Mouse (Mus musculus) Patski (cell line): Measurements from ENCODE around the gene Dnah2. TPM values are rescaled to one million over a fixed set of nuclear protein-coding genes. Genes with fewer than 3 reads are reported as not detected.

Source experiments
- ATAC-seq: fragments of 100-300 bp; one replicate; pipeline ENCODE4 v1.8.0; 2021
- CTCF ChIA-PET: fragments of 350-600 bp; sonication (Branson Sonifier 250); formaldehyde crosslinking; loops from one replicate; lab custom pipeline; 2022; ENCODE audit warnings: inconsistent platforms; lab: Charles Lee
- POLR2A ChIA-PET: fragments of 350-600 bp; sonication (Branson Sonifier 250); formaldehyde crosslinking; loops from one replicate; lab custom pipeline; 2022; ENCODE audit warnings: antibody characterized with exemption, inconsistent platforms; lab: Charles Lee
- DNase-seq: peaks from one replicate; pipeline ENCODE4 v3.0.0-alpha.2; 2011; ENCODE audit warnings: low read depth, low spot score
- H3K27me3 ChIP-seq: fragments of 371-371 bp; one replicate; pipeline ENCODE4 v1.5.1; 2021
- CTCF ChIP-seq: fragments of 100-300 bp; IDR thresholded peaks from one replicate; pipeline ENCODE4 v1.5.1; 2021
- in situ Hi-C: fragments of 300-500 bp; cut with MboI; formaldehyde crosslinking; loops from 3 replicates; pipeline ENCODE4 v1.11.1; 2018; ENCODE audit warnings: low pct_unique_long_range_greater_than_20kb, mixed read lengths
- polyA plus RNA-seq: library from polyadenylated mRNA; unstranded; gene quantifications from one replicate; pipeline ENCODE4 v1.2.3, GENCODE M21; 2021

Gene Dnah2
- polyA plus RNA-seq, 1 experiment from 2014 or later = 1.4 TPM

GRCm38 (mm10) chr11:69474737-69475136 is 74.2 kb downstream of the Dnah2 start:
- H3K27me3 ChIP-seq = no peaks in the 10 kb centered on the region
- POLR2A ChIA-PET = no interaction called here
- ATAC-seq = no peak
- DNase-seq = no peak
- TF ChIP-seq CTCF = no peak
- in situ Hi-C loops = no loop called here
- CTCF ChIA-PET = no interaction called here

- TF ChIP-seq CTCF = no peak
- ChIA-PET POLR2A (no interaction called here), CTCF (interaction anchor here (0.9 kb wide), 1 partner anchor 14 kb away, joined by 3 read pairs; no protein-coding TSS in a partner anchor)
- in situ Hi-C loops = no loop called here
- DNase-seq = no peak
- ATAC-seq = no peak
- H3K27me3 ChIP-seq = no peaks in the 10 kb centered on the region
Observed at GRCm38 (mm10) chr11:69472687-69473086, 76.2 kb downstream of the Dnah2 start.

- DNase-seq (peak; percentile 33), ATAC-seq (peak; percentile 60)
- POLR2A ChIA-PET = no interaction called here
- in situ Hi-C loops = no loop called here
- peaks cover 3% of the 10 kb centered on the region for H3K27me3 ChIP-seq
- CTCF ChIA-PET = no interaction called here
- no peak for TF ChIP-seq CTCF
Observed at GRCm38 (mm10) chr11:69471491-69471890, 77.4 kb downstream of the Dnah2 start.

GRCm38 (mm10) chr11:69469301-69469700 is 79.6 kb downstream of the Dnah2 start:
- no peak for ATAC-seq
- in situ Hi-C loops = no loop called here

GRCm38 (mm10) chr11:69463996-69464395 is 84.9 kb downstream of the Dnah2 start:
- POLR2A ChIA-PET = no interaction called here
- CTCF ChIA-PET = no interaction called here
- DNase-seq = no peak

More at GRCm38 (mm10) chr11:69469301-69469700, 79.6 kb downstream of the Dnah2 start:
- no peak for TF ChIP-seq CTCF
- no peak for DNase-seq
- CTCF ChIA-PET = interaction anchor here (1.3 kb wide), 1 partner anchor 8 kb away, joined by 4 read pairs; no protein-coding TSS in a partner anchor
- peaks cover 4% of the 10 kb centered on the region for H3K27me3 ChIP-seq
- POLR2A ChIA-PET = no interaction called here

GRCm38 (mm10) chr11:69461568-69461967 is 87.3 kb downstream of the Dnah2 start:
- DNase-seq = no peak
- in situ Hi-C loops = no loop called here
- H3K27me3 ChIP-seq = peaks cover 6% of the 10 kb centered on the region
- ChIA-PET POLR2A (no interaction called here), CTCF (no interaction called here)
- no peak for ATAC-seq
- TF ChIP-seq CTCF = no peak

More at GRCm38 (mm10) chr11:69463996-69464395, 84.9 kb downstream of the Dnah2 start:
- no peak for TF ChIP-seq CTCF
- ATAC-seq = no peak
- H3K27me3 ChIP-seq = peaks cover 8% of the 10 kb centered on the region
- in situ Hi-C loops = no loop called here

GRCm38 (mm10) chr11:69459883-69460282 is 89.0 kb downstream of the Dnah2 start:
- ChIA-PET CTCF (no interaction called here), POLR2A (interaction anchor here (0.7 kb wide), 1 partner anchor 147 kb away, joined by 3 read pairs; no protein-coding TSS in a partner anchor)
- no peak for ATAC-seq
- TF ChIP-seq CTCF = no peak
- no peak for DNase-seq
- in situ Hi-C loops = no loop called here
- peaks cover 4% of the 10 kb centered on the region for H3K27me3 ChIP-seq

GRCm38 (mm10) chr11:69457006-69457579 is 91.8 kb downstream of the Dnah2 start:
- in situ Hi-C loops = no loop called here
- peaks cover 4% of the 10 kb centered on the region for H3K27me3 ChIP-seq
- DNase-seq (no peak), ATAC-seq (no peak)
- TF ChIP-seq CTCF = no peak
- ChIA-PET POLR2A (no interaction called here), CTCF (no interaction called here)

GRCm38 (mm10) chr11:69452114-69452867 is 96.6 kb downstream of the Dnah2 start:
- ATAC-seq (no peak), DNase-seq (no peak)
- in situ Hi-C loops = no loop called here
- no peaks in the 10 kb centered on the region for H3K27me3 ChIP-seq
- CTCF ChIA-PET = no interaction called here
- POLR2A ChIA-PET = no interaction called here
- no peak for TF ChIP-seq CTCF

- POLR2A ChIA-PET = no interaction called here
- CTCF ChIA-PET = no interaction called here
- in situ Hi-C loops = no loop called here
- DNase-seq (no peak), ATAC-seq (no peak)
- H3K27me3 ChIP-seq = no peaks in the 10 kb centered on the region
- no peak for TF ChIP-seq CTCF
Observed at GRCm38 (mm10) chr11:69447299-69447698, 101.6 kb downstream of the Dnah2 start.

- DNase-seq = peak; percentile 55
- CTCF ChIA-PET = interaction anchor here (1.6 to 1.9 kb wide), 2 partner anchors 9 to 184 kb away, joined by 4 to 8 read pairs; no protein-coding TSS in a partner anchor
- peak; percentile 62 for ATAC-seq
- POLR2A ChIA-PET = no interaction called here
- H3K27me3 ChIP-seq = no peaks in the 10 kb centered on the region
- in situ Hi-C loops = no loop called here
- TF ChIP-seq CTCF = no peak
Observed at GRCm38 (mm10) chr11:69443328-69443727, 105.6 kb downstream of the Dnah2 start.
